Mouse (Mus musculus): ENCODE data around the gene Pdcd2l. TPM values are rescaled to one million over a fixed set of nuclear protein-coding genes. Genes with fewer than 3 reads are reported as not detected.

Gene Pdcd2l
- polyA plus RNA-seq, 1 experiment from 2014 or later, result 67.1 TPM

Other genes with a start within 250 kb of the Pdcd2l start
- not detected in 2 replicates for gene Scgb2b27, start 182.7 kb downstream of the Pdcd2l start, polyA plus RNA-seq (2016; fragmentation: Nextera tagmentation; extraction: Ambion mirVana)
- not detected in 2 replicates for gene Scgb1b27, start 175.2 kb downstream of the Pdcd2l start, polyA plus RNA-seq (2016; fragmentation: Nextera tagmentation; extraction: Ambion mirVana)
- not detected in 2 replicates for gene Scgb1b30, start 101.2 kb downstream of the Pdcd2l start, polyA plus RNA-seq (2016; fragmentation: Nextera tagmentation; extraction: Ambion mirVana)
- gene Wtip, start 63.4 kb downstream of the Pdcd2l start, polyA plus RNA-seq (2016; fragmentation: Nextera tagmentation; extraction: Ambion mirVana), result 7.7 and 8.7 TPM in 2 replicates
- gene Uba2, start 27.1 kb downstream of the Pdcd2l start, polyA plus RNA-seq (2016; fragmentation: Nextera tagmentation; extraction: Ambion mirVana), result 245 and 255 TPM in 2 replicates
- 255 and 263 TPM in 2 replicates for gene Gpi1, start 33.7 kb upstream of the Pdcd2l start, polyA plus RNA-seq (2016; fragmentation: Nextera tagmentation; extraction: Ambion mirVana)
- not detected in 2 replicates for gene Gm6096, start 54.4 kb upstream of the Pdcd2l start, polyA plus RNA-seq (2016; fragmentation: Nextera tagmentation; extraction: Ambion mirVana)
- gene 4931406P16Rik, start 116.9 kb upstream of the Pdcd2l start, polyA plus RNA-seq (2016; fragmentation: Nextera tagmentation; extraction: Ambion mirVana), result 26.3 and 28.6 TPM in 2 replicates
- 110 and 113 TPM in 2 replicates for gene Lsm14a, start 196.7 kb upstream of the Pdcd2l start, polyA plus RNA-seq (2016; fragmentation: Nextera tagmentation; extraction: Ambion mirVana)

Data from embryonic facial prominence, embryonic 12.5 days (tissue).